Mouse (Mus musculus): ENCODE measurements around the gene Snx1.

The Snx1 gene

DNA sequence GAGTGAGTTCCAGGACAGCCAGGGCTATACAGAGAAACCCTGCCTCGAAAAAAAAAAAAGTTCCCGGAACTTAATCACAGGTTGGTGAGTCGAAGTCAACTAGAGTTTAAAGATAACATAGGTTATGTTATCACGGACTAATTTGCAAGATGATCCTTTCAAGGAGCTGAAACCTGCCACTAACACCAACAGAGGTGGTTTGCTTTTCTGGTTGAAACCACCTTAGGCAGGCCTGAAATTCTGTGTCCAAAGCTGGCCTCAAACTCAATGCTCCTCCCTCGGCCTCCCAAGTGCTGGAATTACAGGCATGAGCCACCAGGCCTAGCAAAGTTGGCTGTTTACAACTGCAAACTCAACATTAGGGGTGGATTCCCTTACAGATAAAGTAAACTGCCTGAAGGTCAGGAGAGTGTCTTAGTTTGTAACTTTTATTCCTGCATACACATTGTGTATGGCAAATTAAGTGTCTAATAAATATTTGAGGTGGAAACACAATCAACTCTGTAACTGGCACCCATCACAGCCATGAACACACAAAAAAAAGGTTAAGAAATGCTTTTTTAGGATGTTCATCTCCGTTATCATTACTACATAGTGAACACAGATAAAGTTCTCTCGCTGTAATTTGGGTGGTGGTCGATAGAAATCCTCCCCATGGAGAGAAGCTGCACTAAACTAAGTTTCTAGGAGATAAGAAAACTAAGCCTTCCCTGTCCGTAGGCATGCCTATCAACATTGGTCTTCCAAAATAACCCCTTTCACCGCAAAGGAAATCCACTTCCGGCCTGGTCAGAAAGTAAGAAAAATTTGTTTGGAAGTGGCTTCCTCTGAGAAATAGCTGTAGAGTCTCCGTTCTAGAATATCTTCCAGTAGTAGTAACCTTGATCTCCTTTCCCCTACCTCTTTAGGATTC, 588 bp downstream of the Snx1 start:
- DNase-seq: peak; percentile 11

DNA sequence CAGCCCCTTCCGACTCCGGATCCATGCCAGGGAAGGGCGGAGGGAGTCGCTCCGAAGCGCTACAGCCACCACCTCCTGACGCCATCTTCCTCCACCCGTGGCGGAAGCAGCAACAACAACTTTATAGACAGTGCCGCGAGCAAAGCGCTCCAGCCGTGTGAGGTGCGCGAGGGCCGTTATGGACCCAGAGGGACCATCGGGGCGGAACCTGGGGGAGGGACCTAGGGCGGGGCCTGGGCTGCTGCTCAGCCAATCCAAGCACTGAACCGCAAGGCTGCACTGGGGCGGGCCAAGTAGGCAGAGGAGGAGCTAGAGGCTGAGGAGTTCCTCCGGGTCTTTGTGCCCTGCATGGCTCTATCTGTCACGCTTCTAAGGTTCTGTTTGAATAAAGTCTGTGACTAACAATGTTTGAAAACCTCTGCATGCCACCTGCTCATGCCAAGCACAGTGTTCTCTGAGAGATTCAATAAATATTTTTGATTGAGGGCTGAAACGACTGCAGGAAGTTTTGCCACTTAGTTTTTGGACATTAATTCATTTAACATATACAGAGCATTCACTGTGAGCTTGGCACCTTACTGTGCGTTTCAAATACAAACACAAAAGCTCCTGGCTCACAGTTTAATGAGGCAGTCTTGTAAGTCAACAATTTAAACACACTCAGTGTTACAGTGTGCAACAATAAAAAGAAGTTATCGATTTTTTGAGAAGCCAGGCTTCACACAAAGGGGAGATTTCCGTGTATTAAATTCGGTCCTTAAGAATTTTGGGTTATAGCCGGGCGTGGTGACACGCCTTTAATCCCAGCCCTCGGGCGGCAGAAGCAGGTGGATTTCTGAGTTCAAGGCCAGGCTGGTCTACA, 1.5 kb downstream of the Snx1 start:
- peak; percentile 99 for DNase-seq

DNA sequence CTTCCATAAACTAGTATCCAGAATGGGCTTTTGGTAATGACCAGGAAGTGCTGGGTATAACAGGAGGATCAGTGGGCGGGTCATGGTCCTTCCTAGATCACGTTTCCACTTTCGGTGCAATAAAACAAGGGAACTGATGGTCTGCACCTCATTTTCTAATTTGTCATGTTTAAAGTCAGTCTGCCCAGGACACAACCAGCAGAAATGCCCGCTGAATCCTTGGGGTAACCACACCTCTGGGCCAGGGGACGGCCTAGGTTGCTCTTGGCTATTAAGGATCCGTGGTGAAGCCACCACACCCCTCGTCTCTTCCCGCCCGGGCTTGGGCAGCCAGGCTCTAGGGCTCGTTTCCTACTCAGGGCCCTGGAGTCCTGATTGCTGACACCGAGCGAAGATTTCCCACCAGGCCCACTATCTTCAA, 2.3 kb downstream of the Snx1 start:
- DNase-seq: no peak

DNA sequence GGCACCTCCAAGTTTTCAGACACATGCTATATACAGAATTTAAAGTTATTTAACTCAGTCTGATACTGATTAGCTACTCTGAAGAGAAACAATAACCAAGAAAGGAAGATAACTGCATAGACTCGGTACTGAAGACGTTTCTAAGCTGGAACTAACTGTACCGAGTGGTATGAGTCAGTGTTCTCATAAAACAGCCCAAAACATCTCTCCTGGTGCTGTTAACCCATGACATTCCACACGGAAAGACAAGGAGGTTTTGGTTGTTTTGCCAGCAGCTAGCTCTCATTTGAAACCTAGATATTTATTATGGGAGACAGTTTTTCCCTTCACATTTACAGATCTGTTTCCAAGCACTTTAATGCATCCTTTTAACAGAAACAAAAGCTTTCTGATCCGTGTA, 2.7 kb downstream of the Snx1 start:
- DNase-seq: no peak

DNA sequence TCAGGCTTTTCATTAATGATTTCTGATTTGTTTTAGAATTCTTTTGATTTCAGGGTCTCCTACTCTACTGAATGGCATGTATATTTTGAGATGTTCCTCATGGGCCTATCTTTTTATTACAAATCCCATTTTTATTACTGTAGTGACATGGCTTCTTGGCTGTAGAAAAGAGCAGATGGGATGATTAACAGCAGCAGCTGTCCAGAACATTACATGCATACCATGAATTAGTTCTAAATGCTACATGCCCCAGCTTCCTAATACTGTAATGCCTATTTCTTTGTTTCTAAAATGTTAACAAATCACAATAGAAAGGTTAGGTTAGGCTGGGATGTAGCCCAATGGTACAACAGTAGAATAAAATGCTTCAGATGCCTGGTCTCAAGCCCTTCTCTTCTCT, 5.0 kb downstream of the Snx1 start:
- DNase-seq: no peak

DNA sequence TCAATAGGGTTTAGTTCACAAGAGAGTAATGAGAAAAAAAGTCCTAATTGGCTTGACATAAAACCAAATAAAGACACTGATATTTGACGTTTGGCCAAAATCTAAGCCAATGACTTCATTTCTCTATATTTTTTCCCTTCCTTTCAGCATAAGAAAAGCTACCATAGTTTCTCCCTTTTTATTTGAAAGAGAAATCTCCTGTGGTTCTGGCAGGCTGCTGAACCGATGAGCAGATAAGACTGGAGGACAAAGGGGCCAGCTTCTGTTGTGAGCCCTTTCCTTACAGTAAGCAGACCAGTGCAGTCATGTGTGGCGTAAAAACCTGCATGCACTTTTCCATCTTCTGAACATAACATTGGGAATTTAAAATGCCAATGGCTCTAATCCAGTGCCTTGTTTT, 5.4 kb downstream of the Snx1 start:
- DNase-seq: no peak

DNA sequence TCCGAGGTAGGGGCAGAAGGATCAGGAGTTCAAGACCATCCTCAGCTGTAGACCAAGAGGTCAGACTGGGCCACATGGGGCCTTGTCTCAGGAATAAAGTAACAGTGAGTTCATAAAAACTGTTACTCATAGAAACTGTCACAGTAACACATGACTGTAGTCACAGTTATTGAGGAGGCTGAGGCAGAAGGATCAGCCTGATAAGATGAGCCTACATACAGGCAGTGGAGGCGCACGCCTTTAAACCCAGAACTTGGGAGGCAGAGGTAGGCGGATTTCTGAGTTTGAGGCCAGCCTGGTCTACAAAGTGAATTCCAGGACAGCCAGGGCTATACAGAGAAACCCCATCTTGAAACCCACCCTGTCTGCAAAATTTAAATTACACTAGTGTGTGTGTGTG, 6.3 kb downstream of the Snx1 start:
- DNase-seq: no peak

DNA sequence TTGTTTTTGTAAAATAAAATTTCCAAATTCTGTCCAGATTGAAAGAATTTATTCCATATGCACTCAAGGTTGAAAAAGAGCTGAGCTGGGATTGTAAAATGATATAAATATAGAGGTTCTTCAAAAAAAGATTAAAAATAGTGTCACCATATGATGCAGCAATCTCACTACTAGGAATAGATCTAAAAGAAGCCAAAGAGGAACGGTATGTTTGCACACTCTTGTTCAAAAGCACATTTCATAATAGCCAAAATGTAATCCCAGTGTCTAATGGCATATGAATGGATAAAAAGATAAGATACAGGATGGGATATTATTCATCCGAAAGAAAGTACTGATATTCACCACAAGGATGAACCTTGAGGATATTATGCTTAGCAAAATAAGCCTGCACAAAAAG, 6.9 kb downstream of the Snx1 start:
- DNase-seq: no peak

DNA sequence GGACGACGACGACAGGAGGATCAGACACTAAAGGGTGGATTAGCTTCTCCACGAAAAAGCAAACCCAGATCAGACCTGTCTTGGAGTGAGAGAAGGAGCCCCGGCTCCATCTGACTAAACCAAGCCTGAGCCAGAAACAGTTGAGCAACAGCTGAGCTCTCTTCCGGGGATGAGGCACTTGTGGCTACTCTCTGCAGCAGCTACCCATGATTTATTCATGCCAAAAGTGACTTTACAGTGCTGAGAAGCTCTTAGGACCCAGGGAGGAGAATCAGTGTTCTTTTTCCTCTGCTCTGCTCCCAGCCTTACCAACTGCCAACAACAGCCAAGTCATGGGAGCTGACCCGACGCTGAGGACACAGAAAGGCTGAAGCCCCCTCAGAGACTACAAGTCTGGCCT, 9.5 kb downstream of the Snx1 start:
- no peak for DNase-seq

DNA sequence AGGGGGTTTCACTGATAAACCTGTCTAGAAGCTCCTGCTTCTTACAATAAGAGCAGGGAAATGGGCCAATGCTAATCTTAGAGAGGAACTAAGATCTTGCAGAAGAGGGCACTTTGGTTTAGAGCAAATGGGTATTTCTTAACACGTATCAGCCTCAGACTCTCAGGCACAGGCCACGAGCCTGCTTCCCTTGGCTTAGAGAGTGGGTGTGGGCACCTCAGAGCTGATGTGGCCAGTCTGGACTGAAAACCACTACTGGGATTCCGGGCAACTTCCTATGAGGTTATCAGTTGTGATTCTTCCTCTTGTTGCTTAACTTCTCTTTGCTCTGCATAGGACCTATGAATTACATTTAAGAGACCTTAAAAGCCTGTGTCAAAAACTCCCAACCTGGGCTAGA, 12.0 kb downstream of the Snx1 start:
- DNase-seq: no peak

DNA sequence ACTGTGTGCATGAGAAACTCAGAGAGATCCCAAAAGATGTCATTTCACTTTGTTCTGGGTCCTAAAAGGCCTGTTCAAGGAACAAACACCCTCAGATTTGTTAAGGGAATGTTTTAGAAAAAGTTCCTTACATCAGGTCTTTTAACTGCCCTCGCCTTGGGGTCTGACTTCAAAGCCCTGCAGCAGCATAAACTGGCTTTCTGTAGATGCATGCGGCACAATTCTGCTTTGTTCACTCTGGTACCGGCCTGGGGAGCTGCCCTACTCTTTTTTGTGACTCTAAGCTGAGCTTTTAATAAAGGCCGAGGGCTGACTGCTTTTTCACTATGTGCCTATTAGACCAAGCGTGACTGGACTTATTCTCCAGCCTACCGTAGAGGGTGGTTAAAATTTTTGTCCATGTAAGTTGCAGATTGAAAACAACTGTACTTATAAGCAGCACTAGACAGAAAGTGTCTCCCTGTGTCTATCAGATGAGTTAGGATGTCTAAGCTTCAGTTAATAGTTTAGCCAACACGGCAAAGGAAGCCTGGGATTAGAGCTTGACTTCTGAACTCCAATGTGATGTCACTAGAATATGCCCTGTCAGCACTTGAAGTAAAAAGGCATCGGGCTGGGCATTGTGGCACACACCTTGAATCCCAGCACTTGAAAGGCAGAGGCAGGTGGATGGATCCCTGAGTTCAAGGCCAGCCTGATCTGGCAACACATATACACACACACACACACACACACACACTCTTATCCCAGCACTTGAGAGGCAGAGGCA, 15.6 kb downstream of the Snx1 start:
- DNase-seq: no peak

DNA sequence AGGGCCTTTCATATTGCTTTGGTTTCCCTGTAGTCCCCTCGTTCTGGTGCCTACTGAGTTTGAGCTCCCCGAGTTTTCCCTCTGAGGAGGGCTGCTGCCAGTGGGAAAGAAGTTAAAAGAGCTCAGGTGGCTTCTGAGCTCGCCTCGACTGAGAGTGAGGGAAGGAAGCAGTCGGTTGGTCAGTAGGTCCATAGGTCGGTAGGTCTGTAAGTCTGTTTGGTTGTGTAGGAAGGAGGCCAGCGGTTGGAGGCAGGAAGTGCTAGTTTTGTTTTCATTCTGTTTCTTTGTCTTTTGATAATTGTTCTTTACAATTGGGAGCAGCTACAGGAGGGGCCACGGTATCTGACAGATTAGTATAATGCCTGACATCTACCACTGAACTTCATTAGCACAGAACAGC, 16.3 kb downstream of the Snx1 start:
- no peak for DNase-seq

DNA sequence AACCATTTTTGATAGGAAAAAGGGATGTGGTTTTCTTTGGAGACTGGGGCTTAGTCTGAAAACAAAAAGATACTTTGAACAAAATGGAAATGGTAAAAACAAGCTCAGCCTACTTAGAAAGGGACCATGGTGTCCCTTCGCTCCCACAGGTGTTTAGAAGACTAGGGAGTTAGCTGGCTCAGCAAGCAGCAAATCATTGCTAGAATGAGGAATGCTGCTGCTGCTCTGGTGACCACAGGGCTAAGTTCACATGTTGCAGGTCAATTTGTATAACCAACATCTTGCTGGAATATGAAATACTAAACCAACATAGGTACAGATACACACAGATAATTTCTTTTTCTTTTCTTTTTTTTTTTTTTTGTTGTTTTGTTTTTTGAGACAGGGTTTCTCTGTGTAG, 16.8 kb downstream of the Snx1 start:
- DNase-seq: no peak

DNA sequence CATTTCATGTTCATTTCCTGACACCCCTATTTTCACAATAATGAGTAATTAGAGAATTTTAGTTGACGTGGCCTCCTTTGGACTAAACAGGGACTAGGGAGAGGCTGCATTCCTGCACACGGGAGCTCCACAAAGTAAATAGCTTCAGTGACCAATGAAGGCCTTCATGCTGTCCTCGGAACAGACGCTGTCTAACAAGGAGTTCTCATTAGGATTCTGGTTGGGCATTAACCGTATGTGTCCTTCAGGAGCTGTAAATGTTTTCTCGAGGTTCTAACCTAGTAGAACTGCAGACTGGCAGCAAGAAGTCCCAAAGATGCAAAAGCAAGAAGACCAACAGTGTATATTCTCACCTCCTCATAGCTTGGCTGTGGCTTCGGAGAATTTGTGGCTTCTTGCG, 21.2 kb downstream of the Snx1 start:
- DNase-seq: no peak

DNA sequence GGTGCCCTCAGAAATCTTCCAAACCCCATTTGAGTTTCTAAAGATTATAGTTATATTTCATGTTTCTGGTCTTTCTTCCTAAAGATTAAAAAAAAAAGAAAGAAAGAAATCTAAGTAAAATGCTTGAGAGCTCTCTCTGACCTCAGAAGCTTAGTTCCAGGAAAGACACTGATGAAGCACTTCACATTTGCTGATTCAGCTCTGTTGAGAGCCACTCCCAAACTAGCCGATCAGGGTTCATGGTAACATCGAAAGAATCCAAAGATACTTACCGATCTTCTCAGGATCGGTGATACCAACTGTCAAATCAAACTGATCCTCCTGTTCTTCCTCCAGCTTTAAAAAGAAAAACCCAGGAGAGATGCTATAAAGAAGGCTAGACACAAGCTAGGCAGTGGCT, 21.8 kb downstream of the Snx1 start:
- DNase-seq: no peak

DNA sequence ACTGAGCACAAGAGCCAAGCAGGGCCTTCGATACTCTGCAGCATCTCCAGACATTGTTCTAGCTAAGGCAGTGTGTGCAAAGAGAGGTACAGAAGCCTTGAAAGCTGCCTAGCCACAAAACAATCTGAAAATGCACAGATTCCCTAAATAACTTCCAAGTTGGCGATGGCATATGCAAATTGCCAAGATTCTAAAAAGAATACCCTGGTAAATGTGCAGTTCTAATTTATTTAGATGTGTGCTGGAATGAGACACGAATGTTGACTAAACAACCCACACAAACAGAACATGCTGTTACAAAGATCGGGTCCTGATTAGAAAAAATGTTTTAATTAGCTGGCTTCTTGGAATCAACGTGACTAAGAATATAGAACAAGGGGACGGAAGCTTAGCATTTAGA, 23.7 kb downstream of the Snx1 start:
- no peak for DNase-seq

DNA sequence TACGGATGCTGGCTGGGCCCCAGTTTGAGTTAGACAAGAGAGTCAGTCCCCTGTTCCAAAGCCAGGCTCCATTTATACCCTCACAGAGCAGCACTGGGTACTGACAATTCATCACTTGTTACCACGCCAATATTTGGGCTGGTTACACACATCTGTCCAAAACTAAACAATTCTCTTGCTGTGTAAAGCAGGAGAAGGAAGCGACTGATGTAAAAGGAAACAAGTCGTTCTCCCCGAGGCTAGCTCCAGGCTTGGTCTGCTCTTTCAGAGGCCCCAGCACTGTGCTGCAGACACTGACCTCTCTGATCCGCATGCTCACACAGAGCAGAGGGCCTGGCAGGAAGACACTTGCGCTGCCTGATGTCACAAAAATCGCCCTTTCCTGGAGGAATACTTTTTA, 24.8 kb downstream of the Snx1 start:
- DNase-seq: no peak

DNA sequence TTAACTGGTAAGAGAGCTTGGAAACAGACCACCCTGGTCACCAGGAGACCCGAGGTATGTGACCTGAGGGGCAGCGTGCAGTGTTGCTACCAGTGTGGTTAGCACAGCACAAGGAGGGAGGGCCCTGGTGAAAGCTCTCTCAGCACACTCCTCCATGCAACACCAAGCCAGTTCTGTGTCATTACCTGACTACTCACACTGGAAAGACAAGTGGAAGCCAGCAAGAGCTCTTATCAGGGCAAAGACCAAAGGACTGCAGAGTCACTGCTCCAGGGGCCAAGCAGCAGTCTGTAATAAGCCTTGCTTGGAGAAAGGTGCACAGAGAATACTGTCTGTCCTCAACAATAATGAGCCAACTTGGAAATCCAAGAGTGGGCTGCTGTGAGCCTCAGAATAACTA, 33.7 kb downstream of the Snx1 start:
- no peak for DNase-seq

DNA sequence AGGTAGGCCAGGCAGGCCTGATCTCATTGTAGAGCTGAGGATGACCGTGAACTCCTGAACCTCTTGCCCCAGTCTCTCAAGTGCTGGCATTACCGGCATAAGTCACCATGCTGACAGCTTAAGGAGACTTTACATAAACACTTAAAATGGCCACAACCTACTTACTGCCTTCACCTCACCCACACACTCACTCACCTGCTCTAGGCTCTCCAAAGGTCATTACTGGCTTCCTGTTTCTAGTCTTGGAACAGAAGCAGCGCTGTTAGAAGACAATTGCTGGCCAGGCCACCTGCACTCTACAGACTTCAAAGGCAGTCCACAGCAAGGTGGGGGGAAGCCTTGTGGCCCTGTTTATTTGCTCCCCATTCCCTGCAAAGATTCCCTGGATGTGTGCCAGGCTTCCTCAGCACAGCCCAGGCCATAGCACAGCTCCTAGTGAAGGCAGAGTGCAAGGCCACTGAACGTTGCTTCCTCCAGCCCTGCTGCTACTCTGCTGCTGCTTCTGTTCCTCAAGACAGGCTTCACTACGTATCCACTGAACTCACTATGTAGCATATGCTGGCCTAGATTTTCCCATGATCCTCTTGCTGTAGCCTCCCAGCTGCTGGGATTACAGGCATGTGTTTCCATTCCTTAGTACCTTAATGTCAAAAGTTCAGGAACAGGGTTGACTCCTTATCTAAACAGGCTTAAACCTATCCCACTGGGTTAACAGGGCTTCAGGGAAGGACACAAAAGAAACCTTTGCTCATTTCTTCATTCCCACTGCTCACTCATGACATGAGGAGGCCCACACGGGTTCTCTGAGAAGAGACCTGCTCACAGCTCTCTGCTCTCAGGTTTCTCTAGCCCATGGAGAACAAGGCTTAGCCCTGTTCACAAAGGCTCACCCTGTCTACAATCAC, 34.8 kb downstream of the Snx1 start:
- DNase-seq: no peak

DNA sequence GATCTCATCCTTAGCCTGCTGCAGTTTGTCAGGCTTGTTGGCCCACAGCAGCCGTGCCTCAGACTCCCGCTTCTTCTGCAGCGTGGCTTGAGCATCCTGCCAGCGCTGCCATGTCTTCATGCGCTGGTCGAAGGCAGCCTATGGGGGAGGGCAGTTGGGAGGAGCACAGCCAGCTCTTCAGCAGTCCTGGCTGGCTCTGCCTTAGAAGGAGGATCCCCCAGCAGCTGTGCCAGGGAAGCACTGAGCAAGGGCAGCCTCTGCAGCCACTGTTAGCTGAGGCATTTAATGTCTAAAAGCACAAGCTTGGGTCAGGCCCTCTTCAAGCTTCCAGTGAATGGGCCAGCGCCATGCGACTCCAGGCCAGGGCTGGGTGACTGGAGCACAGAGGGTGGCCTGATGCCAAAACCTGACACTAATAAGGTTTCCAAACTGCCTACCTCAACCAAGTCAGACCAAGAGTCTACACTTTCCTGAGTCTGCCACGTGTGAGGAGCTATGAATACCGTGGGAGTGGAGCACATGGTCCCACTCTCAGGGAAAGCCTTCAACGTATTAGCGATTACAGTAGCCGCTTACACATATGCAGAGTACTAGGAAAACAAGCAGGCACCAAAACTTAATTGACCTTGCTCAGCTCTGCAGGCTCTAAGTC, 35.7 kb downstream of the Snx1 start:
- no peak for DNase-seq

DNA sequence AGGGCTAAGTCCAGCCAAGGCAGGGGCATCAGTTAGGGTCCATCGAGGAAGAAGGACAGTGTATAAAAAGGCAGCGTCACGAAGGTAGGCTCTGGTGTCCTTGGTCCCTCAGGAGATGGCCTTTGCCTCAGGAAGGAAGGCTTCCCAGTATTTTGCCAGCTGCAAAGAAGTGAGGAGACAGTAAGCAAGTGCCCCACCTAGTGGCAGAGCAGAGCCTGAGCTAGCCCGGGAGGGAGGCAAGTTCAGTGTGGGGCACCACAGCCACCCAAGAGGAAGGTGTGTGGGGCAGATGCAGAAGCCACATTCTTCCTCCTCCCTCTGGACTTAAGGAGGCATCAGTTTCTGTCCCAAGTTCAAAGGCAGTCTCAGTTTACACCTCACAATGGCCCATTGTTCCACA, 38.0 kb downstream of the Snx1 start:
- peak; percentile 69 for DNase-seq

DNA sequence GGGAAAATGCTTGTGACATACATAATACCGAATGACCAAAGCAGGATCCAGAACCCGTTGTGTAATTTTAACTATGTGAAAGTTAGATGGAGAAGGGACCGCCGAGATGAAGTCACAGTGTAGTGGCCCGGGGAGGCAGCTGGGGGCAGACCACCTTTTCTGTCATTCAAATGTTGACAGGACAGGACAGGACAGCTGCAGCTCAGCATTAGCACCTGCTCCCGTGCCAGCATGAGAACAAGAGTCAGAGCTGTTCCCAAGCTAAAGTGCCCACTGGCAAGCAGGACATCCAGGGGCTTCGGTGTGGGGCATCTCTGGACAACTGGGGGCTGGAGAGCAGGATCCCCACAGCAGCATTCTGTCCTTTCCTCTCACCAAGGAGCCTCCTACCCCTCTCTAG, 39.3 kb downstream of the Snx1 start:
- no peak for DNase-seq
